Mouse (Mus musculus) heart, embryonic 13.5 days (tissue): ENCODE results near the gene Rab9. TPM values are rescaled to one million over a fixed set of nuclear protein-coding genes. Genes with fewer than 3 reads are reported as not detected.

Experiments used
- ATAC-seq: fragments of 200-750 bp; cut with Nextera tagmentation; 2 replicates; pipeline ENCODE4 v1.8.0; 2017; ENCODE audit warnings: moderate TSS enrichment; ENCODE audit not compliant: insufficient number of reproducible peaks, low FRiP score, low TSS enrichment; ENCODE audit errors: extremely low read depth
- H3K27ac ChIP-seq: fragments of 300-500 bp; sonication (generic); replicated peaks from 2 replicates; pipeline ENCODE4 v1.5.1; 2015; ENCODE audit warnings: moderate library complexity, mild to moderate bottlenecking, inconsistent platforms
- H3K27me3 ChIP-seq: fragments of 300-500 bp; sonication (generic); replicated peaks from 2 replicates; pipeline ENCODE4 v1.6.1; 2015; ENCODE audit warnings: mild to moderate bottlenecking, inconsistent platforms
- H3K36me3 ChIP-seq: fragments of 300-500 bp; sonication (generic); 2 replicates; pipeline ENCODE4 v1.6.1; 2015; ENCODE audit warnings: mild to moderate bottlenecking, inconsistent platforms
- H3K4me1 ChIP-seq: fragments of 300-500 bp; sonication (generic); 2 replicates; pipeline ENCODE4 v1.6.1; 2015; ENCODE audit warnings: inconsistent platforms
- H3K4me2 ChIP-seq: fragments of 300-500 bp; sonication (generic); 2 replicates; pipeline ENCODE4 v1.6.1; 2015; ENCODE audit warnings: inconsistent platforms, mild to moderate bottlenecking, moderate library complexity
- H3K4me3 ChIP-seq: fragments of 300-500 bp; sonication (generic); 2 replicates; pipeline ENCODE4 v1.5.1; 2015; ENCODE audit warnings: moderate library complexity, mild to moderate bottlenecking, inconsistent platforms
- H3K9ac ChIP-seq: fragments of 300-500 bp; sonication (generic); 2 replicates; pipeline ENCODE4 v1.6.1; 2015; ENCODE audit warnings: inconsistent platforms, mild to moderate bottlenecking, moderate library complexity
- H3K9me3 ChIP-seq: fragments of 300-500 bp; sonication (generic); 2 replicates; pipeline ENCODE4 v1.6.1; 2016; ENCODE audit warnings: inconsistent platforms
- WGBS: fragments of 180-500 bp; shearing (Covaris S2); methylation state at CpG from one replicate; pipeline ENCODE4 v1.1.7; 2015; ENCODE audit warnings: mixed read lengths; 5-methylcytosine and 5-hydroxymethylcytosine counted together
- polyA plus RNA-seq: library from polyadenylated mRNA; unstranded; fragments of >200 nt; fragmentation: Nextera tagmentation; extraction: Ambion mirVana; gene quantifications from 2 replicates; pipeline ENCODE4 v1.2.1, GENCODE M21; 2015

Gene Rab9
- polyA plus RNA-seq, 1 experiment from 2014 or later: 31.2 TPM

DNA sequence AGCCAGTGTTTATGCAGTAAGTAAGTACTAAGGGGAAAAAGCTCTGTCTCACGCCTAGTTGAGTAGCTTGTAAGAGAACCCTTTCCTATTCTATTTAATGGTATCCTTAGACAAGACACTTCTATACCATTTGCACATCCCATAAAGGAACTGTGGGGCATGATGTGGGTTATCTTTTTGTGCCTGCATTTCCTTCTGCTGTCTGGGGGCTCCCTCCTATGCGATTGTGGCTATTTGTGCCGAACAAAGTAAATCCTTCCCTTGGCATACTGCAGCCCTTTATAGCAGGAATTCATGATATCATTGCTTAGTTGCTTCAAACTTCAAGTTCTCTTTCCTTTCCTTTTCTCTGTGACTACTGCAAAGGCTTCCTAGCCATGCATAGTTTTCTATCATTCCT is 35.1 kb downstream of the Rab9 start:
- Histone ChIP-seq H3K9me3 (no peaks in the 10 kb centered on the region), H3K9ac (no peak overlapping the region), H3K36me3 (no peaks in the 10 kb centered on the region), H3K27ac (no peak overlapping the region), H3K27me3 (peaks cover 26% of the 10 kb centered on the region), H3K4me2 (no peak overlapping the region), H3K4me1 (peaks cover 11% of the 10 kb centered on the region; the same call in 1 of the 2 replicates), H3K4me3 (no peak overlapping the region)
- WGBS: 65% methylated on average over 3 of the region's 3 CpGs
- ATAC-seq: no peak

DNA sequence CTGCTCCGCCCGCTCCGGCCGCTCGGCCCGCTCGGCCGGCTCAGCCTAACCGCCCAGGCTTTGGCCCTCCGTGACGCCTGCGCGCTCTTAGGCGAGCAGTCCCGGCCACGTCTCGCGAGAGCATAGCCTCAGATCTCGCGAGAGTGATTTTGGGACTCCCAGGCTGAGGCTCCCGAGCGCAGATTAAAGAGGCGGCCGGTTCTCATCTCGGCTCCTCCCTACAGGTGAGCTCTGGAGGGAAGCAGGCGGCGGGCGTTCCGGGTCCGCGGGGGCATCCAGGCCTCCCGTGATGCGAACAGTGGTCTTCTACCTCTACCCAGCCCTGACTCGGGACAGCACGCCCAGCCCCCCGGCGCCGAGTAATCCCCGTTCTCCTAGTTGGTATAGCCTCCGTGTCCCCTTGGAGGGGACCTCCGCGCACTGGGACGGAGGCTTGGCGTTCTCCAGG is 39.0 kb downstream of the Rab9 start, which contains the start of gene Ofd1:
Gene Ofd1 (minus strand): TSS at position 89 of the 448 bp plus-strand sequence.
- peaks cover 12% of the 10 kb centered on the region; the same call in 1 of the 2 replicates for H3K4me1 ChIP-seq
- H3K27ac ChIP-seq: peak within 1 kb of the TSS; percentile 79
- no peaks in the 10 kb centered on the region for H3K9me3 ChIP-seq
- peaks cover 7% of the 10 kb centered on the region; the same call in 1 of the 2 replicates for H3K36me3 ChIP-seq
- peak within 1 kb of the TSS; percentile 72 for H3K4me2 ChIP-seq
- peak; percentile 95 for ATAC-seq
- peak within 1 kb of the TSS; percentile 69 for H3K4me3 ChIP-seq
- H3K9ac ChIP-seq: peak within 1 kb of the TSS; percentile 87
- 14% methylated on average over 44 of the region's 44 CpGs for WGBS
- peaks cover 26% of the 10 kb centered on the region for H3K27me3 ChIP-seq

DNA sequence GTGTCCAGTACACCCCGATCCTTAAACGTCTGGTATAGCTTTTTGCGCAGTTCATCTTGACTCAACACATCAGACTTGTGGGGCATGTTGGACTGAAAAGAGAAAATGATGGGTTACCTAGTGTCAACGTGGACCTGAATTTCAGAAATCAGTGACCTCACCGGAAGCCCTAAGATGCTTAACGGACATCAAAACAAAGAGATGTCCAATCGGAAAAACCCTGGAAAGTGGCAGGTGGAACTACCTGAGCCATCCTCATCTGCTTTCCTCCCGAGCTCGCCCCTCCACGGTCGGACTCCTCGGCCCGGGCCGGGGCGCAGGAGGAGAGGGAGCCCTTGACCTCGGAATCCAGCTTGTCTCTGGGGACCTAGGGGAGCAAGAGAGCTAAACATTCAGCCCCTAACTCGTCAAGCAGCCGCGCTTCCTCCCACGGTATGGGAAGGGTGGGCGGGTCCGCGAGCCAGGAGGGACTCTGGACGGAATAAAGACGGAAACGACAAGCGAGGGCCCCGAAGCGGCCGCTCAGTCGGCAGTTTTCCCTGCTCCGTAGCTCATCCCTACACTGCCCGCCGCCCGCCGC is 39.5 kb downstream of the Rab9 start, which contains the start of gene Trappc2:
Gene Trappc2 (plus strand): TSS at position 539 of the 580 bp plus-strand sequence.
- peak; percentile 70 for ATAC-seq
- Histone ChIP-seq H3K36me3 (peaks cover 12% of the 10 kb centered on the region), H3K4me2 (peak within 1 kb of the TSS; percentile 72), H3K27ac (peak within 1 kb of the TSS; percentile 79), H3K9me3 (no peaks in the 10 kb centered on the region), H3K4me1 (peaks cover 12% of the 10 kb centered on the region; the same call in 1 of the 2 replicates), H3K9ac (peak within 1 kb of the TSS; percentile 87), H3K4me3 (peak within 1 kb of the TSS; percentile 69), H3K27me3 (peaks cover 26% of the 10 kb centered on the region)
- WGBS: 7% methylated on average over 36 of the region's 36 CpGs

DNA sequence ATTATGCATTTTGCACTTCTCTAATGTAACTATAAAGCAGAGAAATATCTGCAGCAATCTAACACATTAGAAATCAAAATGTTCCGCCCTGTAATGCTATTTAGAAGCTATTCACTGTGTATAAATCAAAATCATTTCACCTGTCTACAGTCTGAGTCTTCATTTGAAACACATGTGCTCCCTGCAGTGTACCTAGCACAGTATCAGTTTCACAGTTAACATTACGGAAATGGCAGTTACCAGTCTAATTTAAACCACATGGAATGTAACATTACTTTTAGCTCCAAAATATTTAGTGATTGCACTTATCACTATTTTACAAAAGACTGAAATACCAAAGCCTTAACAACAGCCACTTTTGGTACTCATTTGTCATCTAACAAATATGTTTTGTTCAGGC is 44.9 kb downstream of the Rab9 start:
- no peak for ATAC-seq
- Histone ChIP-seq H3K9ac (no peak overlapping the region), H3K27ac (no peak overlapping the region), H3K36me3 (peaks cover 20% of the 10 kb centered on the region), H3K4me3 (no peak overlapping the region), H3K27me3 (no peaks in the 10 kb centered on the region), H3K9me3 (no peaks in the 10 kb centered on the region), H3K4me2 (no peak overlapping the region), H3K4me1 (peaks cover 4% of the 10 kb centered on the region; the same call in 1 of the 2 replicates)
- WGBS: 78% methylated on average over 2 of the region's 2 CpGs

DNA sequence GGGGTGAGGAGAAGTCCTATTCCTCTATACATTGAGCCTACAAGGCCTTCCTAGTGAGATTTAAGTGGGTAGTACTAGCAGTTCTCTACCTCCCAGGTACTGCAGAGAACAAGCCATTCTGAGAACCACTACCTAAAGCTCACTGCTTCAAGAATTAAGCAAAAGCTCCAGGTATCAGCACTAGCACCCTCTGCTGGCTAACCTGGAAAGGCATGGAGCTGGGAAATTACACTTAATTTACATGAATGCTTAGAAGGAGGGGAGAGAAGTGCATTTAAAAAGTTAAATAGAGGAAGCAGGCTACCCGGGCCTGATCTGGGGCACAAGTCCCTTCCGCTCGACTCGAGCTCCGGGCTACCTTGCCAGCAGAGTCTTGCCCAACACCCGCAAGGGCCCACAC is 63.5 kb downstream of the Rab9 start:
- Histone ChIP-seq H3K27me3 (no peaks in the 10 kb centered on the region), H3K27ac (no peak overlapping the region), H3K36me3 (peaks cover 8% of the 10 kb centered on the region; the same call in 1 of the 2 replicates), H3K4me2 (no peak overlapping the region), H3K4me1 (no peaks in the 10 kb centered on the region), H3K9me3 (no peaks in the 10 kb centered on the region), H3K4me3 (no peak overlapping the region), H3K9ac (no peak overlapping the region)
- WGBS: 72% methylated on average over 6 of the region's 6 CpGs
- no peak for ATAC-seq

DNA sequence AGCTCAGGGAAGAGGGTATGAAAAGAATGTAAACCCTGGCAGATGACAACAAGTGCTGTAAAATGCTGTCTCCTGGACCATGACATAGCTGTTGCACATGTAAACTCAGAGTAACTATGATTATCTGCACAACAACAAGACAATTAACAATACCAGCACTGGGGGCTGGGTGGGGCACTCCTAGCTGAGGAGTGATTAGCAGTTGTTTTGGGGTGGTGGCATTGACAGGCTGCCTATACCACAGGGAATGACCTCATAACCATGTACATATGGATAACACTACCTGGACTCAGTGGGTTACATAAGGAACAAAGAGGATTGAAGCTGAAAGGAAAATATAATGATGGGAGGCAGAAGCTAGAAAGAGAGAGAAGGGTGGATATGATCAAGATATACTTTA is 71.8 kb downstream of the Rab9 start:
- Histone ChIP-seq H3K9me3 (no peaks in the 10 kb centered on the region), H3K9ac (no peak overlapping the region), H3K4me1 (no peaks in the 10 kb centered on the region), H3K36me3 (peaks cover 43% of the 10 kb centered on the region), H3K27ac (no peak overlapping the region), H3K27me3 (0 out of 2 replicates have a peak, but pooled peaks cover 3% of the 10 kb centered on the region), H3K4me2 (no peak overlapping the region), H3K4me3 (no peak overlapping the region)
- no peak for ATAC-seq

Other genes starting within 250 kb of the Rab9 start
- gene Gpm6b, start 241.0 kb downstream of the Rab9 start, polyA plus RNA-seq: 7.2 and 7.5 TPM in 2 replicates
- gene Trappc2, start 39.3 kb downstream of the Rab9 start, polyA plus RNA-seq: 36.6 and 40.6 TPM in 2 replicates
- 3.7 and 4.5 TPM in 2 replicates for gene Ofd1, start 39.2 kb downstream of the Rab9 start, polyA plus RNA-seq
- 4.7 and 5.4 TPM in 2 replicates for gene Tceanc, start 38.7 kb upstream of the Rab9 start, polyA plus RNA-seq
- gene Egfl6, start 105.9 kb upstream of the Rab9 start, polyA plus RNA-seq: 6.0 and 7.0 TPM in 2 replicates